Mouse (Mus musculus) forebrain, postnatal 0 days (tissue): ENCODE measurements at regions not wholly inside any gene's neighbourhood (a gene's known extent, or its start where the extent isn't known, plus 50 kb on each side); places are given as distances from the start of the nearest gene placed in this dataset.
A peak's percentile ranks its signal among the peaks of the same experiment; 100 is the strongest.

Experiments used
- ATAC-seq: fragments of 200-750 bp; cut with Nextera tagmentation; 2 replicates; pipeline ENCODE4 v1.8.0; 2017; ENCODE audit warnings: mild to moderate bottlenecking, moderate library complexity
- DNase-seq: peaks from one replicate; pipeline ENCODE4 v3.0.0-alpha.2; 2015
- H3K27ac ChIP-seq: fragments of 300-500 bp; sonication (generic); 2 replicates; pipeline ENCODE4 v1.5.1; 2014; ENCODE audit warnings: low read depth, mild to moderate bottlenecking, antibody characterized with exemption, low read length, moderate library complexity, mixed read lengths
- H3K27me3 ChIP-seq: fragments of 300-500 bp; sonication (generic); 2 replicates; pipeline ENCODE4 v1.6.1; 2014; ENCODE audit warnings: mild to moderate bottlenecking, low read length, mixed read lengths; ENCODE audit not compliant: insufficient read depth
- H3K36me3 ChIP-seq: fragments of 300-500 bp; sonication (generic); 2 replicates; pipeline ENCODE4 v1.6.1; 2014; ENCODE audit warnings: mild to moderate bottlenecking, moderate library complexity; ENCODE audit not compliant: insufficient read depth
- H3K4me1 ChIP-seq: fragments of 300-500 bp; sonication (generic); 2 replicates; pipeline ENCODE4 v1.6.1; 2014; ENCODE audit warnings: antibody characterized with exemption; ENCODE audit not compliant: insufficient read depth
- H3K4me2 ChIP-seq: fragments of 300-500 bp; sonication (generic); 2 replicates; pipeline ENCODE4 v1.6.1; 2014; ENCODE audit warnings: low read depth, mild to moderate bottlenecking, moderate library complexity
- H3K4me3 ChIP-seq: fragments of 300-500 bp; sonication (generic); 2 replicates; pipeline ENCODE4 v1.5.1; 2014; ENCODE audit warnings: low read depth, low read length, mixed read lengths
- H3K9ac ChIP-seq: fragments of 300-500 bp; sonication (generic); 2 replicates; pipeline ENCODE4 v1.6.1; 2014; ENCODE audit warnings: mild to moderate bottlenecking
- H3K9me3 ChIP-seq: fragments of 300-500 bp; sonication (generic); 2 replicates; pipeline ENCODE4 v1.6.1; 2016; ENCODE audit warnings: low read length
- CTCF ChIP-seq: sonication (generic); IDR thresholded peaks from 2 replicates; pipeline ENCODE4 v1.5.1; 2016; ENCODE audit warnings: antibody characterized with exemption, control low read depth, low read depth
- WGBS: fragments of 180-500 bp; shearing (Covaris S2); extraction: QIAGEN DNeasy Blood & Tissue Kit; methylation state at CpG from one replicate; pipeline ENCODE4 v1.1.7; 2014; 5-methylcytosine and 5-hydroxymethylcytosine counted together

GRCm38 (mm10) chr3:147796524-147796923 is 944.4 kb downstream of the Ttll7 start:
- WGBS, result 77% methylated on average over 8 of the region's 8 CpGs
- no peaks in the 10 kb centered on the region for H3K4me1 ChIP-seq
- TF ChIP-seq CTCF, result no peak

GRCm38 (mm10) chr3:147795116-147795515 is 942.9 kb downstream of the Ttll7 start:
- no peak for TF ChIP-seq CTCF
- H3K27ac ChIP-seq, result no peak overlapping the region
- DNase-seq (no peak), ATAC-seq (no peak)
- no peak overlapping the region for H3K4me2 ChIP-seq
- no peaks in the 10 kb centered on the region for H3K9me3 ChIP-seq
- H3K36me3 ChIP-seq, result no peaks in the 10 kb centered on the region
- no peaks in the 10 kb centered on the region for H3K27me3 ChIP-seq
- no peak overlapping the region for H3K4me3 ChIP-seq
- H3K4me1 ChIP-seq, result no peaks in the 10 kb centered on the region
- H3K9ac ChIP-seq, result no peak overlapping the region

More at GRCm38 (mm10) chr3:147796524-147796923, 944.4 kb downstream of the Ttll7 start:
- Histone ChIP-seq H3K36me3 (no peaks in the 10 kb centered on the region), H3K4me3 (no peak overlapping the region), H3K27ac (no peak overlapping the region), H3K27me3 (no peaks in the 10 kb centered on the region), H3K4me2 (no peak overlapping the region), H3K9ac (no peak overlapping the region), H3K9me3 (no peaks in the 10 kb centered on the region)
- ATAC-seq (no peak), DNase-seq (no peak)

GRCm38 (mm10) chr3:147786555-147786954 is 934.4 kb downstream of the Ttll7 start:
- Histone ChIP-seq H3K4me3 (no peak overlapping the region), H3K9ac (no peak overlapping the region), H3K36me3 (no peaks in the 10 kb centered on the region), H3K4me1 (no peaks in the 10 kb centered on the region), H3K27ac (no peak overlapping the region), H3K4me2 (no peak overlapping the region), H3K27me3 (no peaks in the 10 kb centered on the region), H3K9me3 (no peaks in the 10 kb centered on the region)
- DNase-seq, result no peak
- no peak for ATAC-seq
- no peak for TF ChIP-seq CTCF
- 47% methylated on average over 2 of the region's 2 CpGs for WGBS

- DNase-seq, result peak; percentile 1
- Histone ChIP-seq H3K9ac (no peak overlapping the region), H3K4me2 (no peak overlapping the region), H3K27ac (no peak overlapping the region), H3K4me1 (no peaks in the 10 kb centered on the region), H3K27me3 (no peaks in the 10 kb centered on the region), H3K9me3 (no peaks in the 10 kb centered on the region), H3K4me3 (no peak overlapping the region), H3K36me3 (no peaks in the 10 kb centered on the region)
- no peak for TF ChIP-seq CTCF
- no peak for ATAC-seq
- 23% methylated on average over 1 of the region's 1 CpGs for WGBS
These were observed 898.6 kb downstream of the Ttll7 start for GRCm38 (mm10) chr3:147750842-147751191.

GRCm38 (mm10) chr3:147749939-147750841 is 898.0 kb downstream of the Ttll7 start:
- H3K4me3 ChIP-seq, result no peak overlapping the region
- H3K4me1 ChIP-seq, result no peaks in the 10 kb centered on the region
- H3K36me3 ChIP-seq, result no peaks in the 10 kb centered on the region
- ATAC-seq (no peak; the same call in 1 of the 2 replicates), DNase-seq (peak; percentile 9)
- TF ChIP-seq CTCF, result no peak
- H3K9ac ChIP-seq, result no peak overlapping the region
- WGBS, result 20% methylated on average over 12 of the region's 12 CpGs
- H3K27me3 ChIP-seq, result no peaks in the 10 kb centered on the region
- no peaks in the 10 kb centered on the region for H3K9me3 ChIP-seq
- 0 out of 2 replicates have a peak overlapping the region, but pooled peaks have one; percentile 0 for H3K4me2 ChIP-seq
- H3K27ac ChIP-seq, result no peak overlapping the region

GRCm38 (mm10) chr3:147749442-147749841 is 897.3 kb downstream of the Ttll7 start:
- Histone ChIP-seq H3K36me3 (no peaks in the 10 kb centered on the region), H3K27ac (no peak overlapping the region), H3K27me3 (no peaks in the 10 kb centered on the region), H3K4me1 (no peaks in the 10 kb centered on the region), H3K4me3 (no peak overlapping the region), H3K9ac (no peak overlapping the region), H3K4me2 (no peak overlapping the region), H3K9me3 (no peaks in the 10 kb centered on the region)
- 20% methylated on average over 5 of the region's 5 CpGs for WGBS
- no peak for TF ChIP-seq CTCF
- ATAC-seq (no peak), DNase-seq (peak; percentile 5)

GRCm38 (mm10) chr3:147736673-147737439 is 884.7 kb downstream of the Ttll7 start:
- H3K27me3 ChIP-seq, result no peaks in the 10 kb centered on the region
- no peak overlapping the region for H3K4me3 ChIP-seq
- no peak for ATAC-seq
- 42% methylated on average over 6 of the region's 6 CpGs for WGBS
- H3K36me3 ChIP-seq, result no peaks in the 10 kb centered on the region
- H3K27ac ChIP-seq, result no peak overlapping the region
- no peaks in the 10 kb centered on the region for H3K9me3 ChIP-seq
- no peak overlapping the region for H3K4me2 ChIP-seq
- DNase-seq, result peak; percentile 24
- no peaks in the 10 kb centered on the region for H3K4me1 ChIP-seq
- TF ChIP-seq CTCF, result peak; percentile 55
- no peak overlapping the region for H3K9ac ChIP-seq
